Mouse (Mus musculus): Measurements from ENCODE around the gene Gm11634. TPM values are rescaled to one million over a fixed set of nuclear protein-coding genes. Genes with fewer than 3 reads are reported as not detected.

Gene Gm11634
- polyA plus RNA-seq, 1 experiment from 2014 or later: not detected

DNA sequence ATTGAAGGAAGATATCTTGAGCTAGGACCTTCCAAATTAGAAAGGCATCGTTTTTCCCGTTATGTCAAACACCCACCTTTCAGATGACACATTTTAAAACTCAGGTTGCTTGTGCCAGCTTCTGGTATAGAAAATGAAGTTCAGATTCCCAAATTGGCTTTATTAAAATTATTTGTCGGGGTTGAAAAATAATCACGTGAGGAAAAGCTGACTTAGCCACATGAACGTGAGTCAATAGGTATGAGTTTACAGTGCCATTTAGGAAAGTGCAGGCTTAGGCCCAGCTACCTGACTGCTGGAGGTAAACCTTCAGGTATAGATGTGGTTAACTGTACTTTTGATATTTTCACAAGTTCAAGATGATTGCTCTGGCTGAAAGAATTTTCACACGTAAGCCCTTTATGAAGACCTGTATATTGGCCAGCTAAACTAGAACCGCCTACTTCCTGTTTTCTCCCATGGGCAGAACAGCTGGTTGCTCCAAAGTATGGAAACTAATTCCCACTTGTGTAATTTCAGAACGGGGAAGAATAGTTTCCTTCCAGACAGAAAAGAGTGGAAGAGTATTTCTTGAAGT, 45.6 kb downstream of the Gm11634 start:
- peak overlapping the region; percentile 74 for H3K4me2 ChIP-seq
- 17% methylated on average over 8 of the region's 8 CpGs for WGBS

GRCm38 (mm10) chr11:101552476-101553300, 46.4 kb downstream of the Gm11634 start:
- H3K9me3 ChIP-seq (replicated peaks): no peaks in the 10 kb centered on the region
- peak overlapping the region; percentile 74 for H3K9ac ChIP-seq
- H3K27me3 ChIP-seq: no peaks in the 10 kb centered on the region
- peaks cover 9% of the 10 kb centered on the region; the same call in 1 of the 2 replicates for H3K36me3 ChIP-seq
- WGBS: under 1% methylated on average over 37 of the region's 37 CpGs
- H3K27ac ChIP-seq: peak overlapping the region; percentile 92
- peak overlapping the region; percentile 79 for H3K4me2 ChIP-seq
- H3K4me3 ChIP-seq: peak overlapping the region; percentile 79
- peaks cover 24% of the 10 kb centered on the region for H3K4me1 ChIP-seq (replicated peaks)
- ATAC-seq (replicated peaks; ENCODE audit: insufficient number of reproducible peaks, insufficient read depth, low FRiP score, low read depth): peak; percentile 98

More for the DNA sequence above, 45.6 kb downstream of the Gm11634 start:
- Histone ChIP-seq H3K27ac (peak overlapping the region; percentile 92), H3K36me3 (peaks cover 14% of the 10 kb centered on the region), H3K4me3 (peak overlapping the region; percentile 79), H3K9me3 (replicated peaks) (no peaks in the 10 kb centered on the region), H3K9ac (peak overlapping the region; percentile 74), H3K27me3 (no peaks in the 10 kb centered on the region), H3K4me1 (replicated peaks) (peaks cover 24% of the 10 kb centered on the region)
- no peak for ATAC-seq (replicated peaks; ENCODE audit: insufficient number of reproducible peaks, insufficient read depth, low FRiP score, low read depth)

GRCm38 (mm10) chr11:101551751-101552475, 47.1 kb downstream of the Gm11634 start, which contains the start of the genes Brca1 and Nbr1:
Gene Brca1, minus strand, starts transcription at chr11:101551955.
Gene Nbr1, plus strand, starts transcription at chr11:101552149.
- ATAC-seq (replicated peaks; ENCODE audit: insufficient number of reproducible peaks, insufficient read depth, low FRiP score, low read depth): peak; percentile 84
- peak within 1 kb of the TSS; percentile 92 for H3K27ac ChIP-seq
- under 1% methylated on average over 43 of the region's 43 CpGs for WGBS

DNA sequence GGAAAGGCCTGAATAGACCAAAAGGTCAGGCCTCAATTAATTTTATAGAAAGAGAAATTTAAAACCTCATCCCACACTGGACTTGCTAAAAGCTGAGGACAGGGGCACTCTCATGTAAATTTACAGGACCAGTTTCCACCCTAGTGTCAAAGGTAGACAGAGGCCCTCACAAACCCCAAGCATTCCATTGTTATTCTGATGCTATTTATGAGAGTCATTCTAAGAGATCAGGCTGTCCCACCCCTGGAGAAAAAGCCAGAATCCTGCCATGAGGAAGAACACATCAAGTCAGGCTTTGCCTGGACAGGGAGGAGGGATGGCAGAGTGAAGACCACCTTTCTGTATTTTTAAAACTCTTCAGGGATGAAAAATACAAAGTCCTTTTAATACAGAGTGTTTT, 50.5 kb downstream of the Gm11634 start:
- Histone ChIP-seq H3K4me3 (no peak overlapping the region), H3K27ac (no peak overlapping the region), H3K36me3 (no peaks in the 10 kb centered on the region), H3K9ac (no peak overlapping the region), H3K9me3 (replicated peaks) (no peaks in the 10 kb centered on the region), H3K4me1 (replicated peaks) (peaks cover 13% of the 10 kb centered on the region), H3K27me3 (no peaks in the 10 kb centered on the region), H3K4me2 (no peak overlapping the region)
- no peak for ATAC-seq (replicated peaks; ENCODE audit: insufficient number of reproducible peaks, insufficient read depth, low FRiP score, low read depth)

More at GRCm38 (mm10) chr11:101551751-101552475, 47.1 kb downstream of the Gm11634 start, which contains the start of the genes Brca1 and Nbr1:
- Histone ChIP-seq H3K9me3 (replicated peaks) (no peaks in the 10 kb centered on the region), H3K27me3 (no peaks in the 10 kb centered on the region), H3K4me2 (peak within 1 kb of the TSS; percentile 79), H3K4me3 (peak within 1 kb of the TSS; percentile 79), H3K36me3 (peaks cover 6% of the 10 kb centered on the region; the same call in 1 of the 2 replicates), H3K9ac (peak within 1 kb of the TSS; percentile 74), H3K4me1 (replicated peaks) (peaks cover 24% of the 10 kb centered on the region)

DNA sequence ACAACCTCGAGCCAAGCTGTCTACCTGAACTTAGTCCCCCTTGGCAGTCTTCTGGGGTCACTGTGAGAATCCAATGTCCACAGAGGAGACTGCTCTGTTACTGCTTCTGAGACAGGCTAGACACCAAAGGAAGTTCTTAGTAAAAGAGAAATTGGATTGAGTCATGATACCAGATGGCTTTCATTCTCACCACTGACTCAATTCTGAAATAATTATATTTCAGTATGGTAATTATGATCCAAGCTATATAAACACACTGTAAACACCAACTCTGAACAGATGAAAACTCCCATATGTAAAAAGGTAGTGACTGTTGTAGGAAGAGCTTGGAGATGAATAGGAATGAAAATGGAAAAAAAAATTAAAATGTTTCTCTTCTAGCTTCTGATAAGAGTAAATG, 54.9 kb downstream of the Gm11634 start:
- 57% methylated on average over 1 of the region's 1 CpGs for WGBS
- Histone ChIP-seq H3K4me1 (replicated peaks) (no peaks in the 10 kb centered on the region), H3K36me3 (peaks cover 3% of the 10 kb centered on the region), H3K9me3 (replicated peaks) (no peaks in the 10 kb centered on the region), H3K27ac (no peak overlapping the region), H3K9ac (no peak overlapping the region), H3K4me2 (no peak overlapping the region), H3K27me3 (no peaks in the 10 kb centered on the region), H3K4me3 (no peak overlapping the region)
- ATAC-seq (replicated peaks; ENCODE audit: insufficient number of reproducible peaks, insufficient read depth, low FRiP score, low read depth): no peak

Other genes starting within 250 kb of the Gm11634 start
- gene G6pc, start 231.7 kb downstream of the Gm11634 start, polyA plus RNA-seq (2015; fragmentation: Nextera tagmentation; extraction: Ambion mirVana): not detected in 2 replicates
- gene Aarsd1, start 181.6 kb downstream of the Gm11634 start, polyA plus RNA-seq (2015; fragmentation: Nextera tagmentation; extraction: Ambion mirVana): 36.9 and 42.7 TPM in 2 replicates
- 12.1 and 15.9 TPM in 2 replicates for gene Gm27029, start 174.5 kb downstream of the Gm11634 start, polyA plus RNA-seq (2015; fragmentation: Nextera tagmentation; extraction: Ambion mirVana)
- gene Rundc1, start 174.2 kb downstream of the Gm11634 start, polyA plus RNA-seq (2015; fragmentation: Nextera tagmentation; extraction: Ambion mirVana): 13.9 and 18.2 TPM in 2 replicates
- gene Ptges3l, start 173.9 kb downstream of the Gm11634 start, polyA plus RNA-seq (2015; fragmentation: Nextera tagmentation; extraction: Ambion mirVana): 66.5 and 81.5 TPM in 2 replicates
- 174 and 211 TPM in 2 replicates for gene Rpl27, start 157.0 kb downstream of the Gm11634 start, polyA plus RNA-seq (2015; fragmentation: Nextera tagmentation; extraction: Ambion mirVana)
- gene Ifi35, start 150.8 kb downstream of the Gm11634 start, polyA plus RNA-seq (2015; fragmentation: Nextera tagmentation; extraction: Ambion mirVana): 18.0 and 25.9 TPM in 2 replicates
- gene Rnd2, start 134.3 kb downstream of the Gm11634 start, polyA plus RNA-seq (2015; fragmentation: Nextera tagmentation; extraction: Ambion mirVana): 9.1 and 10.1 TPM in 2 replicates
- gene Vat1, start 133.0 kb downstream of the Gm11634 start, polyA plus RNA-seq (2015; fragmentation: Nextera tagmentation; extraction: Ambion mirVana): 30.2 and 38.6 TPM in 2 replicates
- 6.6 TPM in 2 replicates for gene Brca1, start 47.3 kb downstream of the Gm11634 start, polyA plus RNA-seq (2015; fragmentation: Nextera tagmentation; extraction: Ambion mirVana)
- 58.5 and 60.6 TPM in 2 replicates for gene Nbr1, start 47.1 kb downstream of the Gm11634 start, polyA plus RNA-seq (2015; fragmentation: Nextera tagmentation; extraction: Ambion mirVana)
- 4.8 and 6.8 TPM in 2 replicates for gene Tmem106a, start 17.0 kb downstream of the Gm11634 start, polyA plus RNA-seq (2015; fragmentation: Nextera tagmentation; extraction: Ambion mirVana)
- gene Rdm1, start 27.9 kb upstream of the Gm11634 start, polyA plus RNA-seq (2015; fragmentation: Nextera tagmentation; extraction: Ambion mirVana): 45.6 and 46.4 TPM in 2 replicates
- gene Arl4d, start 66.3 kb upstream of the Gm11634 start, polyA plus RNA-seq (2015; fragmentation: Nextera tagmentation; extraction: Ambion mirVana): 6.1 and 7.2 TPM in 2 replicates
- 17.2 and 20.8 TPM in 2 replicates for gene Dhx8, start 133.7 kb upstream of the Gm11634 start, polyA plus RNA-seq (2015; fragmentation: Nextera tagmentation; extraction: Ambion mirVana)
- gene Etv4, start 186.1 kb upstream of the Gm11634 start, polyA plus RNA-seq (2015; fragmentation: Nextera tagmentation; extraction: Ambion mirVana): 3.5 and 5.8 TPM in 2 replicates